Mouse (Mus musculus): Measurements from ENCODE around the gene Ttc41. TPM values are rescaled to one million over a fixed set of nuclear protein-coding genes. Genes with fewer than 3 reads are reported as not detected.
"Not testable (repeated sequence)": the region's sequence is repeated elsewhere in the genome, so short reads cannot be mapped to it uniquely, and the experiment has no call there.

Gene Ttc41
- 1.7 and 2.0 TPM in 2 replicates for polyA plus RNA-seq (2015; fragmentation: Nextera tagmentation; extraction: Ambion mirVana)

DNA sequence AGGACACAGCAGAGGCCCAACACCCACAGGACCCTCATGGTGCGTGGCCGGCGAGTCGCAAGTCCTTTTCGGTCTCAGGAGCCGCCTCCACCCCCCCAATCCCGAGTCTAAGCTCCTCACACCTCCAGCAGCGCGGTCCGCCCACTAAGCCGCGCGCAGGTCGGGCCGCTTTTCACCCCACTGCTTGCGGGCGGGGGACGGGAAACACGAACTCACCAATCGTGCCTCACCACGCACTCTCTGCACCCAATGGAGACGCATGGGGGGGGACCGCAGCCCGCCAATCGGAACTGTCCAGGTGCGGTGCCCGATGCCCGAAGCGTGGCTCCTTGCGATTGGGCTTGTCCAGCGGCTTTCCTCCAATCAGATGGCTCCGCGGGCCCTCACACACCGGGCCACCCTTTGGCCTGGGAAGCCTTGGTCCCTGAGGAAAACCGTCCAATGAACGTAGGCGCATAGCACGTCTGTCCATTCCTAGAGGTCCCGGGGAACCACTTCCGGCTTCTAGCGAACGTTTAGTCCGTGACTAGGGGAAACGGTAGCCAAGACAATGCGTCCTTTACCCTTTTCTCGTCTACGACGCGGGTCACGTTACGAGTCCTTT lies at the start of gene Ttc41, which contains the start of gene Hsp90b1:
Gene Ttc41, plus strand, starts transcription at position 494 of the 604 bp plus-strand sequence.
Gene Hsp90b1, minus strand, starts transcription at position 192 of the 604 bp plus-strand sequence.
- H3K9me3 ChIP-seq, result no peaks in the 10 kb centered on the region
- peak; percentile 98 for ATAC-seq (ENCODE audit: low FRiP score, low read depth)
- H3K4me3 ChIP-seq, result peak within 1 kb of the TSS; percentile 62
- H3K9ac ChIP-seq, result peak within 1 kb of the TSS; percentile 74
- H3K36me3 ChIP-seq, result peaks cover 28% of the 10 kb centered on the region
- peak within 1 kb of the TSS; percentile 81 for H3K4me2 ChIP-seq
- H3K27ac ChIP-seq (replicated peaks), result peak within 1 kb of the TSS; percentile 93
- under 1% methylated on average over 51 of the region's 51 CpGs for WGBS
- peaks cover 46% of the 10 kb centered on the region for H3K4me1 ChIP-seq (replicated peaks)
- no peaks in the 10 kb centered on the region for H3K27me3 ChIP-seq

DNA sequence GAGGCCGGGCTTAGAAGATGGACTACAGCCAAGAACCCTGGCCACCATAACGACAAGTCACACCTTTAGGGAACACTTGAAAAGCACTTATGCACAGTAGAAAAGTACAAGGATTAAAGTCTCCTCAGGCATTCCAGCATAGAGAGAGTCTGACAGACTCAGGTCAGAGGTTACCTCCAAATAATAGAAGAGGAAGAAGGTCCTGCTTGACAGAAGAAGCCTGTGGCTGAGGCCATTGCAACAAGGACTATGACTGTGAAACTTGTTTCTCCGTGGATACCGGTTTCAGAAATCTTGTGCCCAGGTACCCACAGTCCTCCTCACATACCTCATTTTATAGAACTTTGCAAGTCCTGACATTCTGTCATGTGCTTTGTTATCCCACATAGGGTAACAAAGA lies 35.1 kb upstream of the Ttc41 start:
- not testable (repeated sequence) for H3K4me2 ChIP-seq; H3K27ac ChIP-seq (replicated peaks); H3K4me3 ChIP-seq; H3K27me3 ChIP-seq; H3K9ac ChIP-seq; H3K36me3 ChIP-seq; ATAC-seq (ENCODE audit: low FRiP score, low read depth); H3K4me1 ChIP-seq (replicated peaks); H3K9me3 ChIP-seq
- WGBS, result 89% methylated on average over 4 of the region's 4 CpGs

DNA sequence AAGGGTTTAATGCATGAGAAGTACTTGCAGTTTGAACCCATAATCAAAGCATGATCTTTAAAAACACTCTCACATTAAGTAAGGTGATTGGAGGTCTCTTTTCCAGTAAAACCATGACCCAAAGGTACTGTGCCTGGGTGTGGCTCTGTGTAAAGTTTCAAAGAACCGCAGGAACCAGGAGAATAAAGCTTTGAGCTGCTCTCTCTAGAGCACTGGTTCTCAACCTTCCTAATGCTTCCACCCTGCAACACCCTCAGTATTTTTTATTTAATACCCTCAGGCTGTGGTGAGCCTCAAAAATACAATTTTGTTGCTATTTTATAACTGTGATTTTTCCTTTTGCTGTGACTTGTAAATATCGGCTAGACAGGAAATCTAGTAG lies 20.8 kb upstream of the Ttc41 start:
- H3K27ac ChIP-seq (replicated peaks), result peak overlapping the region; percentile 84
- peak overlapping the region; percentile 86 for H3K9ac ChIP-seq
- peak; percentile 74 for ATAC-seq (ENCODE audit: low FRiP score, low read depth)

GRCm38 (mm10) chr10:86685179-86686016 lies 20.2 kb upstream of the Ttc41 start:
- Histone ChIP-seq H3K4me2 (peak overlapping the region; percentile 79), H3K27ac (replicated peaks) (peak overlapping the region; percentile 84), H3K9ac (peak overlapping the region; percentile 86), H3K4me3 (peak overlapping the region; percentile 85)
- H3K9me3 ChIP-seq; H3K27me3 ChIP-seq; H3K36me3 ChIP-seq; H3K4me1 ChIP-seq (replicated peaks): not testable (repeated sequence)
- under 1% methylated on average over 42 of the region's 53 CpGs for WGBS
- peak; percentile 97 for ATAC-seq (ENCODE audit: low FRiP score, low read depth)

More for the DNA sequence above, 20.8 kb upstream of the Ttc41 start:
- H3K4me1 ChIP-seq (replicated peaks); H3K36me3 ChIP-seq; H3K9me3 ChIP-seq; H3K27me3 ChIP-seq: not testable (repeated sequence)
- 27% methylated on average over 2 of the region's 2 CpGs for WGBS
- Histone ChIP-seq H3K4me2 (peak overlapping the region; percentile 79), H3K4me3 (peak overlapping the region; percentile 85)

DNA sequence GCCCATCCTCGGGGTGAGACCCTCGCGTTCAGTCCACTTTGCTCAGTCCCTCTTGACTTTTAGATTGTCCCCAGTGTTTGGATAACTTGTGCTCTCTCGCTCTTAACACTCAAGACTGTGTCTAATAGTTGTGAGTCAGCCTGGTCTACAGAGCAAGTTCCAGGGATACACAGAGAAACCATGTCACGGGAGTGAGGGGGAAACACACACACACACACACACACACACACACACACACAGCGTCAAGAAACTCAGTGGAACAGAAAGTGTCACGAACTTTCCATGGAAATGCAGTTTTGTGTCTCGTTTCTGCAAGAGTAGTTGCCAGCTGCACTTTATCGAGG lies 19.6 kb upstream of the Ttc41 start:
- 0 out of 2 replicates have a peak, but pooled peaks have one; percentile 20 for ATAC-seq (ENCODE audit: low FRiP score, low read depth)
- H3K27me3 ChIP-seq; H3K4me1 ChIP-seq (replicated peaks); H3K36me3 ChIP-seq; H3K9me3 ChIP-seq: not testable (repeated sequence)
- H3K27ac ChIP-seq (replicated peaks), result peak overlapping the region; percentile 84; the same call in 1 of the 2 replicates
- WGBS, result 25% methylated on average over 9 of the region's 9 CpGs
- peak overlapping the region; percentile 86 for H3K9ac ChIP-seq
- H3K4me2 ChIP-seq, result peak overlapping the region; percentile 79
- H3K4me3 ChIP-seq, result peak overlapping the region; percentile 85

DNA sequence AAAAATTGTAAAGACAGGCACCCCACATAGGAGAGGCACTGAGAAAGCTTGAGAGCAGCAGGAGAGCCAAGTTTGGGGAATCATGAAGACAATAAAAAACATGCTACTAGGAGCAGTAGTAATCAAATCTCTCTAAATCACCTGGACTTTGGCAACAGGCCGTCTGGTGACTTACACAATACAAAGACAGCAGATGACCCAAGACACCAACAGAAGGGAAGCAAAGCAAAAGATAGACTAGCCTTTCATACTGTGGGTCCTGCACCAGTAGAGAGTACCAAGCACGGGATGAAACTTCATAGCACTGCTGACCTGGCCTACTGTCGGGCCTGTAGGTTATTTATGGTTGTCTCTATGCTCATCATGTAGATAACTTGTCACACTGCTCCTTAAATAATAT lies 5.4 kb upstream of the Ttc41 start:
- peaks cover 67% of the 10 kb centered on the region for H3K36me3 ChIP-seq
- H3K4me1 ChIP-seq (replicated peaks), result peaks cover 54% of the 10 kb centered on the region
- H3K9me3 ChIP-seq, result no peaks in the 10 kb centered on the region
- H3K27me3 ChIP-seq, result no peaks in the 10 kb centered on the region
- H3K4me3 ChIP-seq, result no peak overlapping the region
- H3K9ac ChIP-seq, result no peak overlapping the region
- H3K4me2 ChIP-seq, result peak overlapping the region; percentile 11; the same call in 1 of the 2 replicates
- H3K27ac ChIP-seq (replicated peaks), result no peak overlapping the region
- ATAC-seq (ENCODE audit: low FRiP score, low read depth), result no peak
- WGBS, result 65% methylated on average over 3 of the region's 3 CpGs

DNA sequence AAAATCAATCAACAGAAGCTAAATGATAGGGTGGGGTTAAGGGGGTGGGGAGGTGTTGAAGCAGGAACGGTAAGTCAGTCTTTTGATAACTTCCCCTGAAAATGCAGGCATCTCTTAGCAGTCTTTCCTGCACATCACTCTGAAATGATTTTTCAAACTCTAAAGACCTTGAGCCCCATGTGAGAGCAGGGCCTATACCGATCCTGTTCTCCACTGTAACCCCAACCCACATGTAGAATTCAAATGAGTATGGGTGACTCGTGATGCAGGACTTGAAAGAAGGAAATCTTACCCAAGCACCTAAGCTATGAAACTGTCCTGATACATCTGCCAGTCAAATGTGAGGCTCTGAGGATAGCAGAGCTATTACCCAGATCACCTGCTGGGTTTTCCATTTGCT lies 4.6 kb upstream of the Ttc41 start:
- Histone ChIP-seq H3K4me1 (replicated peaks) (peaks cover 54% of the 10 kb centered on the region), H3K4me3 (no peak overlapping the region), H3K4me2 (no peak overlapping the region), H3K9me3 (no peaks in the 10 kb centered on the region), H3K27ac (replicated peaks) (no peak overlapping the region), H3K36me3 (peaks cover 60% of the 10 kb centered on the region), H3K27me3 (no peaks in the 10 kb centered on the region), H3K9ac (no peak overlapping the region)
- WGBS, result 66% methylated on average over 3 of the region's 3 CpGs
- ATAC-seq (ENCODE audit: low FRiP score, low read depth), result no peak

DNA sequence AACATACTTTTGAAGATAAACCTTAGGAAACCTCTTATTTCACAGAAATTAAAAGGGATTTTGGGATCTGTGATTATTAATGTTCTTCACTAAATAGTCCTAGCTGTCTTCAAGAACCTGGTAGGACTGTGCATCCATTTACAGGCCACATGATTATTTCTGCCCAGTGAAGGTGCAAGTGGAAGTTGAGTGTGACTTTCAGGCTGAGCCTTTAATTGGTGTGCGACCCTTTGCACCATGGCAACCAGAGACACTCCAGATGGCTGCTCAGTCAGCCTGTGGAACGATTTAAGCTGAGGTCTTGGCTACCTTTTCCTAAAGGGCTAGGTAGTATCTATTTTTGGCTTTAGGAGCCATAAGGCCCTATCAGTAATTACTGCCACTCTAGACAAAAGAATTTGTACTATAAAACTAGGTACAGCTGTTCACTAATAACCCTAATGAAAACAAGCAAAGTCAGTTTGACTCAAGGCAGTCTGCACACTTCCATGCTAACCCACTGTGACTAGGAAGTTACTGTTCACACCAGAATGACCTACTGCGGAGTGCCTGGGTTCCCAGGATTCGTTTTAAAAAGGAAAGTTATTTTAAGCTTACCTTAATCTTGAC lies 3.2 kb upstream of the Ttc41 start:
- Histone ChIP-seq H3K4me2 (no peak overlapping the region), H3K4me3 (no peak overlapping the region), H3K4me1 (replicated peaks) (peaks cover 61% of the 10 kb centered on the region), H3K9me3 (no peaks in the 10 kb centered on the region), H3K36me3 (peaks cover 53% of the 10 kb centered on the region), H3K27me3 (no peaks in the 10 kb centered on the region), H3K27ac (replicated peaks) (no peak overlapping the region), H3K9ac (no peak overlapping the region)
- WGBS, result 53% methylated on average over 4 of the region's 4 CpGs
- ATAC-seq (ENCODE audit: low FRiP score, low read depth), result no peak

DNA sequence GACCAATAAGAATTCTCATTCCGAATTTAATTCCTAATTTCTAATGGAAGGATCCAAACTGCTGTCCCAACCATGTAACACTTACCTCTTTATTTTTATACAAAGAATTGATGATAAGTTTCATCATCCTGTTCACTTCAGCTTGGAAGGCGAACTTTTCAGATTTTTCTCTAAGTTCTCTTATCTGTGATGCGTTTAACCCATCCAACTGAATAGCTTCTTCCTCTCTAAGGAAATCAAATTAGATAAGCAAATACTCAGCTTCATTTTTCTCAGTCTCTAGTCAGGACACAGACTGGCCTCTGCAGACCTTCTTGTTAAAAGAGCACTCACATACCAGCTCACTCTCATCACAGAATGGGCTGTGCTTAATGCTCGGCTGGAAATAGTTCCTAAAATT lies 2.2 kb upstream of the Ttc41 start:
- no peak overlapping the region for H3K27ac ChIP-seq (replicated peaks)
- no peak overlapping the region for H3K9ac ChIP-seq
- ATAC-seq (ENCODE audit: low FRiP score, low read depth), result no peak
- H3K4me3 ChIP-seq, result peak overlapping the region; percentile 62
- no peaks in the 10 kb centered on the region for H3K9me3 ChIP-seq
- H3K36me3 ChIP-seq, result peaks cover 44% of the 10 kb centered on the region
- H3K4me1 ChIP-seq (replicated peaks), result peaks cover 61% of the 10 kb centered on the region
- 82% methylated on average over 4 of the region's 4 CpGs for WGBS
- H3K4me2 ChIP-seq, result peak overlapping the region; percentile 81
- no peaks in the 10 kb centered on the region for H3K27me3 ChIP-seq

GRCm38 (mm10) chr10:86704141-86704540 lies 1.5 kb upstream of the Ttc41 start:
- H3K36me3 ChIP-seq, result peaks cover 38% of the 10 kb centered on the region
- no peak overlapping the region for H3K27ac ChIP-seq (replicated peaks)
- peak overlapping the region; percentile 74 for H3K9ac ChIP-seq
- WGBS, result 6% methylated on average over 8 of the region's 8 CpGs
- H3K4me3 ChIP-seq, result peak overlapping the region; percentile 62
- no peaks in the 10 kb centered on the region for H3K9me3 ChIP-seq
- ATAC-seq (ENCODE audit: low FRiP score, low read depth), result no peak
- H3K4me1 ChIP-seq (replicated peaks), result peaks cover 59% of the 10 kb centered on the region
- no peaks in the 10 kb centered on the region for H3K27me3 ChIP-seq
- peak overlapping the region; percentile 81 for H3K4me2 ChIP-seq

DNA sequence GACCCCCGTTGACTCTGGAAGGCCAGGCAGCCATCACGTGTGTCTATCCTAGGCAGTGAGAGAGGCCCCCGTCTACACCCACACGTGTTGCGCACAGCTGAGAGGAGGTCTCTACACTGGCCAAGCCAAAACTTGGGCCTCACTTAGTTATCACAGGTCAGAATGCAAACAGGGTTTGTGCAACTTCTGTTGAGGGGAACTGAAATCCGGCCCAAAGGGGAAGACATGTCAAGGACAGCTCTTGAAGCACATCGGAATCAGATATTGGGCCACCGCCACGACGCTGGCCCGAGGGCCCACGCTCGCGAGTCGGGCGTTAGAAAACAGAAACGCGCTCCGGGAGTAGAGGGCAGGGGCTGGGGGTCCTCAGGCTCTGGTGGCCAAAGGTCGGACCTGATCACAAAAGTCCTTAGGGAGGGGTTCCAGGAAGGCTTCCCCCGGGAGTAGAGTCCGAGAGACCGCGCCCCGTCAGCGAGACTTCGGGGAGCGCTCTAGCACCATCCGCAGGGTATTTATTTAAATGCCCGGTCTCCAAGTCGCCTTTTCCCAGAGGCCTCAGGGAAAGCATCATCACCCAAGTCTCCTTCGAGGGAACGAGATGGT lies 921 bp upstream of the Ttc41 start:
- WGBS, result under 1% methylated on average over 33 of the region's 33 CpGs
- peak overlapping the region; percentile 74 for H3K9ac ChIP-seq
- peaks cover 53% of the 10 kb centered on the region for H3K4me1 ChIP-seq (replicated peaks)
- ATAC-seq (ENCODE audit: low FRiP score, low read depth), result no peak
- H3K36me3 ChIP-seq, result peaks cover 34% of the 10 kb centered on the region
- peak overlapping the region; percentile 93 for H3K27ac ChIP-seq (replicated peaks)
- no peaks in the 10 kb centered on the region for H3K27me3 ChIP-seq
- H3K9me3 ChIP-seq, result no peaks in the 10 kb centered on the region
- peak overlapping the region; percentile 62 for H3K4me3 ChIP-seq
- peak overlapping the region; percentile 81 for H3K4me2 ChIP-seq
